Mouse (Mus musculus) c-Kit-positive CD71-positive TER-119-negative erythroid progenitor cells, embryonic 14.5 days (primary cell): ENCODE results near the gene Vps13a.

ENCODE experiments used
- DNase-seq: peaks from one replicate; pipeline ENCODE4 v3.0.0-alpha.2; 2013; ENCODE audit warnings: low read depth

The Vps13a gene

DNA sequence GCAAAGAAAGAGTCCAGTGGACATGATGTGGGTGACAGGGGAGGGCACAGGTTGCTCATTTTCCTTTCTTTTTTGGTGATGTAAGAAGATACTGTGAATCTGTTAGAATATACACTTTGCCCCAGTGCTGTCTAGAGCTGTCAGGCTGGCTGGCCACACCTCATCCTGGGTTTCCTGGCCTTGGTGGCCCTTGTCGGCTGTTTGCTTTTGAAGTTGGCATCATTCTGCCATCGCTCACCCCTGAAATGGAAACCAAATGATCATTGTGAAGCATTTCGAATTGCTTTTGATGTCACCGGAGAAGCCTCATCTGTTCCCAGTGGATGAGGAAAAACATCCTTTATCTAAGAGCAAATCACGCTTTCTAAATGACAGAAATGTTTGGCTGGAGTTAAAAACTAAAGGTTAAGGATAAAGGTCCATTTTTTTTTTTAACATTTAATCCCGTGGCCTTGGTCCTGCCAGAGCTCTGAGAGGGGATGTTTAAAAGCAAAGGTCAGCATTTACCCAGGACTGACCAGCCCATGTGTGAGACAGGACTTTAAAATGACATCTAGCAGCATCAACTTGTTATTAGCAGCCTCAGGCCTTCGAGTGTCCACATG, 201.0 kb downstream of the Vps13a start:
- no peak for DNase-seq

GRCm38 (mm10) chr19:16576790-16577189, 203.9 kb downstream of the Vps13a start:
- DNase-seq: no peak
